Mouse (Mus musculus): ENCODE results near the gene Rbm4b.

- TF ChIP-seq CTCF (IDR thresholded peaks at IDR 0.05; ENCODE audit: borderline replicate concordance, insufficient read depth, low read length) (no peak), POLR2A (IDR thresholded peaks at IDR 0.05; ENCODE audit: low read depth, low read length) (no peak)
Measured at GRCm38 (mm10) chr19:4767507-4768148, 11.3 kb downstream of the Rbm4b start.
